Mouse (Mus musculus): Measurements from ENCODE around the gene Tesk2.
"Not testable (repeated sequence)": the region's sequence is repeated elsewhere in the genome, so short reads cannot be mapped to it uniquely, and the experiment has no call there.

Gene Tesk2

GRCm38 (mm10) chr4:116788956-116789355 lies 68.2 kb downstream of the Tesk2 start:
- DNase-seq (ENCODE audit: low spot score in 2 of 2) = peak; percentile 61 to 80

GRCm38 (mm10) chr4:116792453-116792852 lies 71.7 kb downstream of the Tesk2 start:
- no peak for DNase-seq (ENCODE audit: low spot score in 2 of 2)

- DNase-seq (ENCODE audit: low spot score in 2 of 2) = no peak
These were observed 73.5 kb downstream of the Tesk2 start for GRCm38 (mm10) chr4:116794273-116794672.

GRCm38 (mm10) chr4:116796442-116797110 lies 75.8 kb downstream of the Tesk2 start:
- no peak for DNase-seq (ENCODE audit: low spot score in 2 of 2)

- DNase-seq (ENCODE audit: low spot score in 2 of 2) = no peak
These were observed 79.2 kb downstream of the Tesk2 start for GRCm38 (mm10) chr4:116799901-116800300.

GRCm38 (mm10) chr4:116807197-116808129 lies 86.7 kb downstream of the Tesk2 start, which contains the start of the genes Toe1 and Mutyh:
Gene Toe1 (minus strand): TSS chr4:116807640.
Gene Mutyh (plus strand): TSS chr4:116807723.
- DNase-seq (ENCODE audit: low spot score in 2 of 2) = peak; percentile 76 to 82

- DNase-seq (ENCODE audit: low spot score in 2 of 2) = no peak
These were observed 90.3 kb downstream of the Tesk2 start for GRCm38 (mm10) chr4:116811012-116811411.

- no peak for DNase-seq (ENCODE audit: low spot score in 2 of 2)
These were observed 94.5 kb downstream of the Tesk2 start for GRCm38 (mm10) chr4:116815276-116815675.

- DNase-seq (ENCODE audit: low spot score in 2 of 2) = no peak
These were observed 96.7 kb downstream of the Tesk2 start for GRCm38 (mm10) chr4:116817486-116817885.

GRCm38 (mm10) chr4:116819968-116820901 lies 99.5 kb downstream of the Tesk2 start:
- no peak for DNase-seq (ENCODE audit: low spot score in 2 of 2)

- DNase-seq (ENCODE audit: low spot score in 2 of 2) = no peak
These were observed 100.3 kb downstream of the Tesk2 start for GRCm38 (mm10) chr4:116820902-116821693.

GRCm38 (mm10) chr4:116821694-116822016 lies 100.9 kb downstream of the Tesk2 start, which contains the start of gene Hpdl:
Gene Hpdl (minus strand): TSS chr4:116821707.
- no peak for DNase-seq (ENCODE audit: low spot score in 2 of 2)

GRCm38 (mm10) chr4:116824541-116825004 lies 103.8 kb downstream of the Tesk2 start:
- DNase-seq (ENCODE audit: low spot score in 2 of 2) = peak; percentile 54 to 60

GRCm38 (mm10) chr4:116827819-116828218 lies 107.1 kb downstream of the Tesk2 start:
- DNase-seq (ENCODE audit: low spot score in 2 of 2) = no peak

GRCm38 (mm10) chr4:116829364-116830069 lies 108.8 kb downstream of the Tesk2 start:
- no peak for DNase-seq (ENCODE audit: low spot score in 2 of 2)

- DNase-seq (ENCODE audit: low spot score in 2 of 2) = no peak
These were observed 109.3 kb downstream of the Tesk2 start for GRCm38 (mm10) chr4:116830070-116830368.

- DNase-seq (ENCODE audit: low spot score in 2 of 2) = no peak
These were observed 118.3 kb downstream of the Tesk2 start for GRCm38 (mm10) chr4:116838999-116839398.

GRCm38 (mm10) chr4:116840096-116840495 lies 119.3 kb downstream of the Tesk2 start:
- not testable (repeated sequence) for DNase-seq (ENCODE audit: low spot score in 2 of 2)

- DNase-seq (ENCODE audit: low spot score in 2 of 2) = no peak
These were observed 120.1 kb downstream of the Tesk2 start for GRCm38 (mm10) chr4:116840841-116841240.

- no peak for DNase-seq (ENCODE audit: low spot score in 2 of 2)
These were observed 123.6 kb downstream of the Tesk2 start for GRCm38 (mm10) chr4:116844324-116844723.

All from frontal cortex, postnatal 25 days (tissue).